Mouse (Mus musculus): ENCODE data around the gene Slco6c1. TPM values are rescaled to one million over a fixed set of nuclear protein-coding genes. Genes with fewer than 3 reads are reported as not detected.

Gene Slco6c1
- not detected in 2 replicates for polyA plus RNA-seq (2015; fragmentation: Nextera tagmentation; extraction: Ambion mirVana)

- WGBS = 93% methylated on average over 6 of the region's 6 CpGs
- Histone ChIP-seq H3K27me3 (no peaks in the 10 kb centered on the region), H3K4me3 (no peak within 1 kb of the TSS), H3K36me3 (ENCODE audit: poor library complexity, severe bottlenecking) (no peaks in the 10 kb centered on the region), H3K4me2 (no peak within 1 kb of the TSS), H3K9ac (no peak within 1 kb of the TSS), H3K27ac (no peak within 1 kb of the TSS), H3K9me3 (replicated peaks) (no peaks in the 10 kb centered on the region), H3K4me1 (no peaks in the 10 kb centered on the region)
- no peak for ATAC-seq
These were observed at the start of gene Slco6c1 for GRCm38 (mm10) chr1:97128201-97128600. Gene Slco6c1, minus strand, starts transcription at chr1:97128301.

DNA sequence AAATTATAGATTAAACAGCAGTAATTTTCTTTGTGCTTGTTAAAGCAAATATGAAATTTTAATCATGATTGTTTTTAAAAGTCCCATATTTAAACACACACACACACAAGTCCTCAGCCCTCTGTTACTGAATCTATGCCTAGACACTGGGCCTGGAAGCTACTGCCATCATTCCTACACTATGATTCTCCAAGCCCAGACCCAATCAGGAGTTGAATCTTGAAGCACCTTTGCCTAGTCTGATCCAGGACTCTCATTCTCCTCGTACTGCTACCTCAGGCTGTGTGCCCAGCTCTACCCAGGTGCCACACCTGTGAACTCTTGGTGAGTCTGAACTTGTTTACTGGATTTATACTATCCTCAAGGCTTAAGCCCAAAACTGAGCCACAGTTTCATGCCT, 89.1 kb downstream of the Slco6c1 start:
- Histone ChIP-seq H3K9ac (no peak overlapping the region), H3K4me1 (no peaks in the 10 kb centered on the region), H3K36me3 (ENCODE audit: poor library complexity, severe bottlenecking) (no peaks in the 10 kb centered on the region), H3K27me3 (no peaks in the 10 kb centered on the region), H3K4me3 (no peak overlapping the region), H3K27ac (no peak overlapping the region), H3K9me3 (replicated peaks) (no peaks in the 10 kb centered on the region), H3K4me2 (no peak overlapping the region)
- no peak for ATAC-seq
- 69% methylated on average over 1 of the region's 1 CpGs for WGBS

- H3K9ac ChIP-seq = no peak overlapping the region
- 15% methylated on average over 2 of the region's 2 CpGs for WGBS
- H3K9me3 ChIP-seq (replicated peaks) = no peaks in the 10 kb centered on the region
- no peaks in the 10 kb centered on the region for H3K4me1 ChIP-seq
- no peaks in the 10 kb centered on the region for H3K27me3 ChIP-seq
- no peak overlapping the region for H3K4me2 ChIP-seq
- H3K27ac ChIP-seq = no peak overlapping the region
- peak; percentile 69; the same call in 1 of the 2 replicates for ATAC-seq
- no peak overlapping the region for H3K4me3 ChIP-seq
- H3K36me3 ChIP-seq (ENCODE audit: poor library complexity, severe bottlenecking) = no peaks in the 10 kb centered on the region
These were observed 89.6 kb downstream of the Slco6c1 start for GRCm38 (mm10) chr1:97038548-97038947.

GRCm38 (mm10) chr1:97037955-97038354, 90.1 kb downstream of the Slco6c1 start:
- H3K4me1 ChIP-seq = no peaks in the 10 kb centered on the region
- no peaks in the 10 kb centered on the region for H3K36me3 ChIP-seq (ENCODE audit: poor library complexity, severe bottlenecking)
- 82% methylated on average over 2 of the region's 2 CpGs for WGBS
- no peaks in the 10 kb centered on the region for H3K27me3 ChIP-seq
- H3K4me2 ChIP-seq = no peak overlapping the region
- H3K9me3 ChIP-seq (replicated peaks) = no peaks in the 10 kb centered on the region
- no peak overlapping the region for H3K4me3 ChIP-seq
- no peak overlapping the region for H3K9ac ChIP-seq
- no peak overlapping the region for H3K27ac ChIP-seq
- no peak for ATAC-seq

GRCm38 (mm10) chr1:97021388-97021787, 106.7 kb downstream of the Slco6c1 start:
- Histone ChIP-seq H3K27ac (no peak overlapping the region), H3K4me3 (no peak overlapping the region), H3K4me1 (no peaks in the 10 kb centered on the region), H3K27me3 (no peaks in the 10 kb centered on the region), H3K9me3 (replicated peaks) (no peaks in the 10 kb centered on the region), H3K9ac (no peak overlapping the region), H3K4me2 (no peak overlapping the region), H3K36me3 (ENCODE audit: poor library complexity, severe bottlenecking) (no peaks in the 10 kb centered on the region)
- ATAC-seq = no peak
- 89% methylated on average over 2 of the region's 2 CpGs for WGBS

DNA sequence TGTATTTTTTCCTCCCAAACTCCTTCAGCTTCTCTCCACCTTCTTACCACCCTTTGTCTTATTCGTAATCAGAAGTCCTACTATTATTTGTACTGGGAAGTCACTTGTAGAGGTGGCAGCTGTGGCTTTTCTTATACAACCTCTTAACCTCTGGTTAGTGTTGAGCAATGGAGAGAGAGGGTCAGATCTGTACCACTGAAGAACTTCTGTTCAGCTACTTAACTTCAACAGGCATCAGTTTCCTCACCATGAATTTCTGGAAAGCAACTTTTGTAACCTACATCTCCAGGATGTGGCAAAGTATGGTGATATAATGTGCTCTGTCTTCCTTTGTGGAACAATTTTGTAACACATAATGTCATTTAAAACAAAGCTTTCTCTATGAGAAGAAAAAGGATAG, 108.7 kb downstream of the Slco6c1 start:
- Histone ChIP-seq H3K9me3 (replicated peaks) (no peaks in the 10 kb centered on the region), H3K4me1 (no peaks in the 10 kb centered on the region), H3K9ac (no peak overlapping the region), H3K36me3 (ENCODE audit: poor library complexity, severe bottlenecking) (no peaks in the 10 kb centered on the region), H3K4me2 (no peak overlapping the region), H3K4me3 (no peak overlapping the region), H3K27me3 (no peaks in the 10 kb centered on the region), H3K27ac (no peak overlapping the region)
- no peak for ATAC-seq
- 73% methylated on average over 1 of the region's 1 CpGs for WGBS

DNA sequence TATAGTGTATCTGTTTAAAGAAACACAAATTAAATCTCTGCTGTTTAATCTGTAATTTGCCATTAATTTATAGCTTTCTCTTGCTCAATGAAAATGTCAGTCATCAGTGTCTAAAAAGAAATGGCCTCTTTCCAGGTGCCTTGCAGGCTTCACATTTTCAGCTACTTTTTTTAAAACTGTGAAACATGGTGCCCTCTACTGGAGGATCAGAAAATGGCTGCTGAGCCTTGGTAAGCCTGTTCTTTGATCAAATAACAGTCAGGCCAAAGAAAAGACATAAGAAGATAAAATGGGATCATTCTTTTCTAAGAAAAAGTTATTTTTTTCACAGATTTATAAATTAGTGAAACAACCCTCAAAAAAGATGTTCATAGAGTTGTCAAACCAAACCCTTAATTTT, 109.1 kb downstream of the Slco6c1 start:
- no peaks in the 10 kb centered on the region for H3K4me1 ChIP-seq
- no peaks in the 10 kb centered on the region for H3K27me3 ChIP-seq
- no peak overlapping the region for H3K4me2 ChIP-seq
- H3K9ac ChIP-seq = no peak overlapping the region
- no peak overlapping the region for H3K4me3 ChIP-seq
- H3K36me3 ChIP-seq (ENCODE audit: poor library complexity, severe bottlenecking) = no peaks in the 10 kb centered on the region
- no peak overlapping the region for H3K27ac ChIP-seq
- H3K9me3 ChIP-seq (replicated peaks) = no peaks in the 10 kb centered on the region
- ATAC-seq = peak; percentile 58; the same call in 1 of the 2 replicates

Measured in forebrain, embryonic 13.5 days (tissue).